Mouse (Mus musculus) bone marrow macrophage, adult 2 months (primary cell): ENCODE data around the gene E330017A01Rik. TPM values are rescaled to one million over a fixed set of nuclear protein-coding genes. Genes with fewer than 3 reads are reported as not detected.

Source experiments
- H3K27ac ChIP-seq: 2 replicates; pipeline ENCODE4 v1.5.1; 2012; ENCODE audit warnings: low read depth, low read length; ENCODE audit not compliant: insufficient read depth
- H3K4me1 ChIP-seq: 2 replicates; pipeline ENCODE4 v1.6.1; 2012; ENCODE audit warnings: low read length; ENCODE audit not compliant: control insufficient read depth, insufficient read depth
- H3K4me3 ChIP-seq: 2 replicates; pipeline ENCODE4 v1.5.1; 2012; ENCODE audit warnings: mild to moderate bottlenecking, low read length, moderate library complexity; ENCODE audit not compliant: insufficient read depth
- CTCF ChIP-seq: IDR thresholded peaks from 2 replicates; pipeline ENCODE4 v1.5.1; 2012; ENCODE audit warnings: low read depth, mild to moderate bottlenecking, low read length, moderate library complexity
- POLR2A ChIP-seq: IDR thresholded peaks from 2 replicates; pipeline ENCODE4 v1.6.1; 2012; ENCODE audit warnings: mild to moderate bottlenecking, low read depth, low read length, borderline replicate concordance
- polyA plus RNA-seq: library from polyadenylated mRNA; stranded (reverse); fragments of >200 nt; gene quantifications from 2 replicates; pipeline ENCODE4 v1.2.4, GENCODE M21; 2012; ENCODE audit not compliant: missing spikeins, insufficient read depth, insufficient read length

E330017A01Rik gene
- polyA plus RNA-seq, 1 experiment = not detected

GRCm38 (mm10) chr16:58629736-58630135 lies 8.8 kb downstream of the E330017A01Rik start:
- Histone ChIP-seq H3K27ac (no peak overlapping the region), H3K4me3 (no peak overlapping the region), H3K4me1 (no peaks in the 10 kb centered on the region)
- TF ChIP-seq POLR2A (no peak), CTCF (no peak)

- Histone ChIP-seq H3K4me3 (no peak overlapping the region), H3K27ac (no peak overlapping the region), H3K4me1 (no peaks in the 10 kb centered on the region)
- TF ChIP-seq POLR2A = no peak
- TF ChIP-seq CTCF = no peak
Observed at GRCm38 (mm10) chr16:58628968-58629367, 9.6 kb downstream of the E330017A01Rik start.

- no peak overlapping the region for H3K4me3 ChIP-seq
- H3K4me1 ChIP-seq = no peaks in the 10 kb centered on the region
- H3K27ac ChIP-seq = no peak overlapping the region
- TF ChIP-seq CTCF (no peak), POLR2A (no peak)
Observed at GRCm38 (mm10) chr16:58628336-58628680, 10.2 kb downstream of the E330017A01Rik start.

- Histone ChIP-seq H3K4me3 (no peak overlapping the region), H3K27ac (no peak overlapping the region), H3K4me1 (no peaks in the 10 kb centered on the region)
- TF ChIP-seq CTCF (no peak), POLR2A (no peak)
Observed at GRCm38 (mm10) chr16:58627597-58628335, 10.8 kb downstream of the E330017A01Rik start.

- peak; percentile 31; the same call in 1 of the 2 replicates for TF ChIP-seq CTCF
- TF ChIP-seq POLR2A = no peak
- no peak overlapping the region for H3K4me3 ChIP-seq
- H3K4me1 ChIP-seq = no peaks in the 10 kb centered on the region
- no peak overlapping the region for H3K27ac ChIP-seq
Observed at GRCm38 (mm10) chr16:58623944-58624343, 14.6 kb downstream of the E330017A01Rik start.

- Histone ChIP-seq H3K4me3 (no peak overlapping the region), H3K4me1 (peaks cover 4% of the 10 kb centered on the region), H3K27ac (no peak overlapping the region)
- TF ChIP-seq POLR2A (no peak), CTCF (no peak)
Observed at GRCm38 (mm10) chr16:58623114-58623513, 15.4 kb downstream of the E330017A01Rik start.

GRCm38 (mm10) chr16:58622377-58622776 lies 16.2 kb downstream of the E330017A01Rik start:
- no peak overlapping the region for H3K4me3 ChIP-seq
- peaks cover 11% of the 10 kb centered on the region for H3K4me1 ChIP-seq
- no peak overlapping the region for H3K27ac ChIP-seq
- no peak for TF ChIP-seq POLR2A
- TF ChIP-seq CTCF = no peak

- no peak overlapping the region for H3K4me3 ChIP-seq
- peaks cover 14% of the 10 kb centered on the region for H3K4me1 ChIP-seq
- TF ChIP-seq CTCF (no peak), POLR2A (no peak)
- no peak overlapping the region; the same call in 1 of the 2 replicates for H3K27ac ChIP-seq
Observed at GRCm38 (mm10) chr16:58617346-58617745, 21.2 kb downstream of the E330017A01Rik start.

- H3K4me1 ChIP-seq = peaks cover 14% of the 10 kb centered on the region
- no peak within 1 kb of the TSS; the same call in 1 of the 2 replicates for H3K27ac ChIP-seq
- TF ChIP-seq CTCF (no peak), POLR2A (no peak)
- H3K4me3 ChIP-seq = no peak within 1 kb of the TSS
Observed at GRCm38 (mm10) chr16:58616878-58617277, 21.7 kb downstream of the E330017A01Rik start, which contains the start of gene Gm813. Gm813 (minus strand) TSS chr16:58616978.

- Histone ChIP-seq H3K27ac (no peak overlapping the region), H3K4me1 (peaks cover 9% of the 10 kb centered on the region), H3K4me3 (no peak overlapping the region)
- TF ChIP-seq CTCF = no peak
- TF ChIP-seq POLR2A = no peak
Observed at GRCm38 (mm10) chr16:58612969-58613368, 25.6 kb downstream of the E330017A01Rik start.
